Mouse (Mus musculus) left cerebral cortex, postnatal 4 days (tissue): ENCODE data around the gene Htra1. TPM values are rescaled to one million over a fixed set of nuclear protein-coding genes. Genes with fewer than 3 reads are reported as not detected.

Experiments
- DNase-seq: peaks from one replicate; pipeline ENCODE4 v3.0.0-alpha.2; 2022
- intact Hi-C: fragments of 180-260 bp; cut with DNase I; formaldehyde crosslinking; loops from one replicate; pipeline ENCODE4 v1.15.1; 2025
- total RNA-seq, 2 experiments: library from RNA; stranded (reverse); gene quantifications; 2 replicates each; pipeline ENCODE4 v1.2.3; 2021

Htra1 gene
- total RNA-seq, 2 experiments from 2014 or later, result 45.2 to 48.8 TPM

- DNase-seq, result no peak
- intact Hi-C loops, result no loop called here
Measured at GRCm38 (mm10) chr7:130932921-130933320, 3.0 kb upstream of the Htra1 start.

GRCm38 (mm10) chr7:130934654-130935053 is 1.3 kb upstream of the Htra1 start:
- intact Hi-C loops, result no loop called here
- no peak for DNase-seq

DNA sequence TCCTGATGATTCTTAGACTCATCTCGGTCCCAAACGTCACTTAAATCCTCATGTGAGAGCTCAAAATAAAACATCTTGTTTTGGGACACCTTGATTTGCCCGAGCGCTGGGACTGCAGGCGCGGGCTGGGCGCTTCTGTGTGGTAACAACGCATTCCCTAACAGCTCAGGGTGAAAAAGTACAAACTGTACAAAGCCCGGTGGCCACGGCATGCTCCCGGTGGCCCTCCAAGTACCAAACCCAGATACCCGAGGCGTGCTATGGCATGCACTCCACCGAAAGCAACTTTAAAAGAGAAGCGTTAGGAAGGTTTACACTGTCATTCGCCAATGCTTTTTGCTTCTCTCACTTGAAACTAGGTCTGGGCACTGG is 504 bp upstream of the Htra1 start:
- no peak for DNase-seq
- intact Hi-C loops, result no loop called here

DNA sequence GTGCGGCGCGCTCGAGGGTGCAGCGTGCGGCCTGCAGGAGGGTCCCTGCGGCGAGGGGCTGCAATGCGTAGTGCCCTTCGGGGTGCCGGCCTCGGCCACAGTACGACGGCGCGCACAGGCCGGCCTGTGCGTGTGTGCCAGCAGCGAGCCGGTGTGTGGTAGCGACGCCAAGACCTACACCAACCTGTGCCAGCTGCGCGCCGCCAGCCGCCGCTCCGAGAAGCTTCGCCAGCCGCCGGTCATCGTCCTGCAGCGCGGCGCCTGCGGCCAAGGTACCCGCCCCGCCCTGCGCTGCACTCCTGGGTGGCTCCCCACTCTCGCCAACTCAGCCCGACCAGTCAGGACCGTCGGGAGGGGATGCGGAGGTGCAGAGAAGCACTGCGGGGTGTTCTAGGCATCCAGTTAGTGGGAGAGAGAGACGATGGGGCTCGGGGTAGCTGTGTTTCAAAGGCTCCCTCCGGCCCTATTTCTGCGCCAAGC is 601 bp downstream of the Htra1 start:
- DNase-seq, result no peak
- intact Hi-C loops, result no loop called here

DNA sequence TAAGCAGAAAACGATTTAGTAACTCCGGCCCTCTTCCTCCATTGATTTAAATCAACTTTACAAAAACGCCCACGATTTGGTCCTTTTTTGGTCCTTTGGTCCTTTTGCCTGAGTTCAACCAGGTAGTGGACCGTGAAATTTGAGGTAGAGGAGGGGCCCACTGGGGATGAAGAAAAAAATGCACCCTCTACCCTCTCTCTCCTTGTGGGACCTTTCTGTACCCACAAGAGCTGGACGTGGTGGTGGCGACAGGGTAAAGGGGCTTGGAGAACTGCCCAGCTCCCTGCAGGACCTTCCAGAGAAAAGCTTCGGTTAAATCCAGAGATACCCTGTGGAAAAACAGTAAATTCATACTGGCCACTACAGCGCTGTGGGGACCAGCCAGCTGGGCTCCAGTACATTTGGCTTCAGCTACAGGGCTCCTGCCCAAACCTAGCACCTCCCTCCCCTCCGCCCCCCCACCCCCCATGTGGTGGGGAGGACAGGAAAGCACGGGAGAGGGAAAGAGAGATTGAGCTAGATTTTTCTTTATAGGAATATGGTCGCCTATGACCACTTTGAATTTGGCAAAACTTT is 1.4 kb downstream of the Htra1 start:
- DNase-seq, result peak; percentile 48

GRCm38 (mm10) chr7:130938005-130938404 is 2.1 kb downstream of the Htra1 start:
- DNase-seq, result no peak
- intact Hi-C loops, result no loop called here

More for the DNA sequence above, 1.4 kb downstream of the Htra1 start:
- intact Hi-C loops, result no loop called here

- no peak for DNase-seq
- intact Hi-C loops, result no loop called here
Measured at GRCm38 (mm10) chr7:130938896-130939295, 3.0 kb downstream of the Htra1 start.

DNA sequence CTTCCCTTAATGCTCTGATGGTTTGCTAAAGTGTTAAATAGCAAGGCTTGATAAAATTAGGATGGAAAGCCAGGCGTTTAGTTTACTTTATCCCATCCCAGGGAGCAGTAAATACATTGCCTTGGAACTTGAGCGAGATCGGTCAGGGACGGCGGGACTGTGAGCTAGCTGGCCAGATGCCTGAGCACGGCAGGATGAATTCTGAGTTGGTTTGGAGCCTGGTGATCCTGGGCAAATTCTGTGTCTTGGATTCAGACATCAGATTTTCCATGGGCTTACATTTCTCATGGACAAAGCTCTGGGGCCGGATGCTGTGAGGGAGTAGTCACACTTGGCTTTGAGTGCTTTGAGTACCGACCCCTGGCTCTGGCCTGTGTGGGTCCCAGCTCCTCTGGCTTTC is 4.8 kb downstream of the Htra1 start:
- intact Hi-C loops, result no loop called here
- DNase-seq, result peak; percentile 68

- no peak for DNase-seq
- intact Hi-C loops, result no loop called here
Measured at GRCm38 (mm10) chr7:130943280-130943895, 7.5 kb downstream of the Htra1 start.

GRCm38 (mm10) chr7:130944766-130945475 is 9.0 kb downstream of the Htra1 start:
- intact Hi-C loops, result no loop called here
- no peak for DNase-seq

DNA sequence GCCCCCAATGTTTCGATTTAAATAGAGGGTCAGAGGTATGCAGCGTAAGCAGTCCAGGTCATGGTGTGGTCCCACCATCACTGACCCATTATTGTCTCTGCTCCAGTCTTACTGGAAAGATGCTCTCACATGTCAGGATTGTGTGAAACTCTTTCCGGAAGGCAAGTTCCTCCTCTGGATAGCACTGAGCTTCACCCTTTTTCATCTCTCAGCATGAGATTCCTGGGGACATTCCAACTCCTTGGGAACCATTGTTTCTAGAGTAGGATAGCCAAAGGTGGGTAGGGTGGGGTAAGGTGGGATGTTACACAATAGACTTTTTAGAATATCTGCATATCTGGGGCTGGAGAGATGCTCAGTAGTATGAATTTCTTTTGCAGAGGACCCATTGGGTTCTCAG is 9.8 kb downstream of the Htra1 start:
- DNase-seq, result no peak
- intact Hi-C loops, result no loop called here

GRCm38 (mm10) chr7:130946303-130946702 is 10.4 kb downstream of the Htra1 start:
- no peak for DNase-seq
- intact Hi-C loops, result no loop called here

GRCm38 (mm10) chr7:130948563-130949208 is 12.8 kb downstream of the Htra1 start:
- no peak for DNase-seq
- intact Hi-C loops, result no loop called here

DNA sequence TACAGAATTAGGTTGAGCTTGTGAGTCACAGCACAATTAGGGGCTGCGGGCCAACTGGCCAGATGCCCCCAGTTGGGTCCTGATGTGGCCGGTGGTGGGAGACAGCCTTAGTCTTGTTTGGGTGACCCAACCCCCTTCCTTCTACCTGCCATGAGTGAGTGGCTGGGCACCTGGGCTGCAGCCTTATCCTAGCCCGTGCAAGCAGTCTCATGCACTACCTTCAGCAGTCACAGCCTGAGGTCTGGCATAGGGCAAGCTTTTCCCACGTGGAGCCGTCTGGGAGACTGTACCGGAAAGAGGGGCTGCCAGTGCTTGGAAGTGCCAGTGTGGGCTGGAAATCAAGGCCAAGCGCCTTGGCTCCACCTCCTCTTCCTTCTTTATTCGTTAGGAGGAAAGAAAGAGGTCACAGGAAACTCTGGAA is 13.4 kb downstream of the Htra1 start:
- DNase-seq, result peak; percentile 64

GRCm38 (mm10) chr7:130950482-130950881 is 14.6 kb downstream of the Htra1 start:
- intact Hi-C loops, result no loop called here
- DNase-seq, result no peak

More for the DNA sequence above, 13.4 kb downstream of the Htra1 start:
- intact Hi-C loops, result no loop called here

- DNase-seq, result no peak
- intact Hi-C loops, result no loop called here
Measured at GRCm38 (mm10) chr7:130951004-130951403, 15.1 kb downstream of the Htra1 start.

DNA sequence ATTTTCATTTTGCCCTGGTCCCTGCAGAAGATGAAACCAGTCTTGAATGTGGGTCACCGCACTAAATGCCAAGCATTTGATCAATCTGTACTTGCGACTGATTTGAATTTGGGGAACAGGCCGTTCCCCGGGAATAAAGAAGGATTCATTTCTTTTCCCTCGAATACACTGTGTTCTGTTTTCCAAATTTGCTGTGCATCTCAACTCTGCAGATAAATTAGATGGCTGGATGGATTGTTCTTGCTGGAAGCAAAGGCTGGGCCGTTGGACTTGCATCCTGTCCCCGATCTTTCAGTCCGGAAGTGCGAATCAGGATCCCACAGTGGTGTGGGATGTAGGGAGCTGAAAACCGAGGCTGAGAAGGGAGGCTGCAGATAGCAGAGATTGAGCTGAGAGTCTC is 17.5 kb downstream of the Htra1 start:
- DNase-seq, result no peak
- intact Hi-C loops, result no loop called here

- no peak for DNase-seq
- intact Hi-C loops, result no loop called here
Measured at GRCm38 (mm10) chr7:130954177-130954601, 18.3 kb downstream of the Htra1 start.

DNA sequence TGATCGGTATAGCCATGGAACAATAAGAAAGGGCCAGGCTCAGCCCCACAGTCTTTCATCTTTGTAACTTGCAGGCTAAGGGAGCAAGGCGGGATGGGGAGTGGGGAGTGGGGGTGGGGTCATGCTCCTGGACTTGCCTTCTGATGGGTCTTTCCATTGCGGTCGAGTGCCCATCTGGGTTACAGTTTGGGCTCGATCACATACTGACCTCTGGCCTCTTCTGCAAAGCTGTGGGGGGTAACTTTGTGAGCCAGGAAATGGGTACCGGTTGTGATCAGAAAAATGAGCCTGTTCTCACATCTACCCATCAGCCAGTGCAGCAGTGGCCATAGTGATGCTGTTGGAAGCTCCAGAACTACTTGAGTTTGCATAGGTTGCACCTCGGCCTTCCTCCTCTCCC is 22.6 kb downstream of the Htra1 start:
- intact Hi-C loops, result no loop called here
- no peak for DNase-seq

DNA sequence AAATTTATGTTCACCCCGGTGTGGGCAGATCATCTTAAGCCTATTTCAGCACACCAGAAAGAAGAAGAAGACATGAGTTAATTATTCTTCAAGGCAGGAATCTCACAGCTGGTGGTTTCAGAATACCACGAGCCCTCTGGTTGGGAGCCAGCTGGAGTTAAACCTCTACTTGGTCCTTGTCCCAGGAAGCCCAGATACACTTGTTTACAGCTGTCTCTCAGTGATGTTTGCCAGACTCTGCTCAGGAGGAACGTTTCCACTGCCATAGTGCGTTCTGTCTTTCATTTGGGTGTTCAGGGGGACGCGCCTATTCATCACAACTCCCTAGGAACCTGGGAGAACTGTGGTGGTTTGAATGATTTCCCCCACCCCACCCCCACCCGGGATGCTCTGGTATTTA is 24.0 kb downstream of the Htra1 start:
- peak; percentile 71 for DNase-seq
- intact Hi-C loops, result no loop called here

- no peak for DNase-seq
- intact Hi-C loops, result no loop called here
Measured at GRCm38 (mm10) chr7:130961429-130961828, 25.5 kb downstream of the Htra1 start.

DNA sequence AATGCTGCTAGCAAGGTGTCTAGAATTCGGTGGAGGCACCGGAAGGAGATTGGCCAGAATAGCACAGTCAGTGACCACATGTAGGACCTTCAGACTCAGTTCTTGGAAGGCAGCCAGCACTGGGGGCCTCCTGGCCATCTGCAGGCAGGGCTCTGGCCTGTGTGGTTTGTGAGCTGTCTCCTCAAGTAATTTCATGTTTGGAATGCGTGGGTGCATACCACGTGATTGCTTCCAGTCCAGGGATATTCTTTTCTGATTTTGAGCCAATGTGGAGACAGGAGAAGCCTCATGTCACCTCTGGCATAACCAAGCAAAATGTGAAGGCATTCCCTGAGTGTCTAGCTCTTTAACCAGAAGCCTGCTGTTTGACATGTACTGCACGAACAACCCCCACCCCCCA is 28.8 kb downstream of the Htra1 start:
- intact Hi-C loops, result no loop called here
- DNase-seq, result peak; percentile 80
